Mouse (Mus musculus) granulocyte monocyte progenitor cell, adult 5-6 weeks (primary cell): ENCODE results near the gene Rapgef3. TPM values are rescaled to one million over a fixed set of nuclear protein-coding genes. Genes with fewer than 3 reads are reported as not detected.

Experiments used
- total RNA-seq, 2 experiments: library from RNA; stranded (forward) in 1 of 2; stranded (reverse) in 1 of 2; fragments of 200-712, 200-1000 nt in 1 of 2; fragments of >200 nt in 1 of 2; fragmentation: Nextera tagmentation in 1 of 2; gene quantifications; 2 replicates each; pipeline ENCODE4 v1.2.3; 2014 to 2017

Rapgef3 gene
- total RNA-seq, 2 experiments from 2014 or later = 11.9 to 33.0 TPM

Other genes with a start within 250 kb of the Rapgef3 start
- 25.7 and 31.1 TPM in 2 replicates for gene Rpap3, start 62.1 kb downstream of the Rapgef3 start, total RNA-seq (2014; fragmentation: Nextera tagmentation)
- gene Rpap3, start 62.1 kb downstream of the Rapgef3 start, total RNA-seq (2017) = 33.2 and 46.7 TPM in 2 replicates
- gene Endou, start 36.6 kb downstream of the Rapgef3 start, total RNA-seq (2014; fragmentation: Nextera tagmentation) = 0.53 and 2.8 TPM in 2 replicates
- 1.7 and 2.2 TPM in 2 replicates for gene Endou, start 36.6 kb downstream of the Rapgef3 start, total RNA-seq (2017)
- 97.0 and 99.2 TPM in 2 replicates for gene Slc48a1, start 10.5 kb upstream of the Rapgef3 start, total RNA-seq (2014; fragmentation: Nextera tagmentation)
- gene Slc48a1, start 10.5 kb upstream of the Rapgef3 start, total RNA-seq (2017) = 67.6 and 71.6 TPM in 2 replicates
- gene Hdac7, start 76.5 kb upstream of the Rapgef3 start, total RNA-seq (2014; fragmentation: Nextera tagmentation) = 33.3 and 52.1 TPM in 2 replicates
- gene Hdac7, start 76.5 kb upstream of the Rapgef3 start, total RNA-seq (2017) = 3.5 and 6.1 TPM in 2 replicates
- gene Vdr, start 142.7 kb upstream of the Rapgef3 start, total RNA-seq (2014; fragmentation: Nextera tagmentation) = 12.9 and 25.6 TPM in 2 replicates
- gene Vdr, start 142.7 kb upstream of the Rapgef3 start, total RNA-seq (2017) = 2.3 and 2.5 TPM in 2 replicates
- 48.8 and 61.7 TPM in 2 replicates for gene Tmem106c, start 196.2 kb upstream of the Rapgef3 start, total RNA-seq (2014; fragmentation: Nextera tagmentation)
- gene Tmem106c, start 196.2 kb upstream of the Rapgef3 start, total RNA-seq (2017) = 29.0 and 32.7 TPM in 2 replicates
- gene Col2a1, start 236.7 kb upstream of the Rapgef3 start, total RNA-seq (2014; fragmentation: Nextera tagmentation) = not detected in 2 replicates
- gene Col2a1, start 236.7 kb upstream of the Rapgef3 start, total RNA-seq (2017) = not detected in 2 replicates